Mouse (Mus musculus): Measurements from ENCODE around the gene Tbxas1. TPM values are rescaled to one million over a fixed set of nuclear protein-coding genes. Genes with fewer than 3 reads are reported as not detected.

The Tbxas1 gene
- polyA plus RNA-seq, 1 experiment from 2014 or later: 5.5 TPM

DNA sequence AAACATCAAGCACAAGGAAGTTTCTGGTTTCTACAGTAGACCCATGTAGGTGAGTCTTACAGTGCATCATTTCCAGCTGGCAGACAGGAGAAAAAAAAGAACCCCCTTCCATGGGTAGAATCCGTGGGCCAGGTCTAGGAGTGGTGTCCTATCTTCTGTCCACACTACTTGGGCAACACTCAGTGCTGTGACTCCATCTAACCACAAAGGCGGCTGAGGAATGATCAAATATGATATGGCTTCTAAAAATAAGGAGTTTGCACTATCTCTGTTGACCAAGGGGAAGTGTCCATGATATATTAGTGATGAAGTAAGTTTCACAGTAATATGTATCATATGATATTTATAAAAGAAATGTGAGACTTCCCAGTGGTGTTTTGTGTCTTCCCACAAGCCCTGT lies 16.8 kb downstream of the Tbxas1 start:
- no peak overlapping the region for H3K4me2 ChIP-seq (replicated peaks; ENCODE audit: low read depth, low read length)
- no peak overlapping the region for H3K4me3 ChIP-seq (ENCODE audit: low read depth, low read length)
- no peak overlapping the region for H3K9ac ChIP-seq (replicated peaks; ENCODE audit: low read depth)
- DNase-seq (ENCODE audit: low spot score) (no peak), ATAC-seq (no peak)
- TF ChIP-seq EP300 (IDR thresholded peaks at IDR 0.05) (no peak), CTCF (IDR thresholded peaks at IDR 0.05) (no peak)
- no peaks in the 10 kb centered on the region for H3K36me3 ChIP-seq (ENCODE audit: insufficient read depth, low read length)
- H3K27ac ChIP-seq (ENCODE audit: low read length): no peak overlapping the region
- no peaks in the 10 kb centered on the region for H3K27me3 ChIP-seq (replicated peaks; ENCODE audit: insufficient read depth, low read length)
- WGBS: 57% methylated on average over 2 of the region's 2 CpGs
- H3K4me1 ChIP-seq (ENCODE audit: insufficient read depth, low read depth, low read length): no peaks in the 10 kb centered on the region
- no peaks in the 10 kb centered on the region for H3K9me3 ChIP-seq (ENCODE audit: low read length)

DNA sequence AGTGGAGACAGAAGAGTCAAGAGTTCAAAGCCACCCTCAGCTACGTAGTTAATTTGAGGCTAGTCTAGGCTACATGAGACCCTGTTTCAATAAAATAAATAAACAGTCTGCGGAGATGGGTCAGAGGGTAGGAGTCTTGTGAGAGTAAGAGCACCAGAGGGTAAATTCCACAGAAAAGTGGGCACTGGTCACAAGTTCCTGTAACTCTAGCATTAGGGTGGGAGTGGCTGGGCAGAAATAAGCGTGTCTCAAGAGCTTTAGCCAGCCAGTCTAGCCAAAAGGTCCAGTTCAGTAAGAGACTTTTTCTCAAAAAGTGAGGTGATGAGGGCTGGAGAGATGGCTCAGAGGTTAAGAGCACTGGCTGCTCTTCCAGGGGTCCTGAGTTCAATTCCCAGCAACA lies 18.4 kb downstream of the Tbxas1 start:
- no peak overlapping the region for H3K4me3 ChIP-seq (ENCODE audit: low read depth, low read length)
- no peak overlapping the region for H3K27ac ChIP-seq (ENCODE audit: low read length)
- H3K27me3 ChIP-seq (replicated peaks; ENCODE audit: insufficient read depth, low read length): no peaks in the 10 kb centered on the region
- H3K9me3 ChIP-seq (ENCODE audit: low read length): no peaks in the 10 kb centered on the region
- ATAC-seq (no peak), DNase-seq (ENCODE audit: low spot score) (no peak)
- H3K4me1 ChIP-seq (ENCODE audit: insufficient read depth, low read depth, low read length): no peaks in the 10 kb centered on the region
- WGBS: 51% methylated on average over 3 of the region's 3 CpGs
- no peak overlapping the region for H3K9ac ChIP-seq (replicated peaks; ENCODE audit: low read depth)
- TF ChIP-seq CTCF (IDR thresholded peaks at IDR 0.05): no peak
- TF ChIP-seq EP300 (IDR thresholded peaks at IDR 0.05): no peak
- no peaks in the 10 kb centered on the region for H3K36me3 ChIP-seq (ENCODE audit: insufficient read depth, low read length)
- no peak overlapping the region for H3K4me2 ChIP-seq (replicated peaks; ENCODE audit: low read depth, low read length)

DNA sequence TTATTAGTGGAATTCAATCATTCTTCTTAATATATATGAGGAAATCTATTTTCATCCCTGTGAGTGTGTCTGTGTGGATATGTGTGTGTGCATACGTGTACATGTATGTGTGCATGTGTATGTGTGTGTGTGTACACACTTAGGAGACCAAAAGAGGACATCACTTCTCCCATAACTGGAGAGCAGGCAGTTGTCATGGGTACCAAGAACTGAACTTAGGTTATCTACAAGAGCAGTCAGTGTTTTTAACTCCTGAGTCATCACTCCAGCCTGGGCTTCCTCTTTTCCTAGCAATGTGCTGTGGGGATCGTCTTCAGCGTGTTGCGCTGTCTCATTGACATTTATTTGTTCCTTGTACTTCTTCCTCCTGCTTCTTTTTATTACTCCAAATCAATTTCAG lies 24.9 kb downstream of the Tbxas1 start:
- no peak overlapping the region for H3K4me2 ChIP-seq (replicated peaks; ENCODE audit: low read depth, low read length)
- TF ChIP-seq CTCF (IDR thresholded peaks at IDR 0.05) (no peak), EP300 (IDR thresholded peaks at IDR 0.05) (no peak)
- no peak overlapping the region for H3K4me3 ChIP-seq (ENCODE audit: low read depth, low read length)
- H3K27me3 ChIP-seq (replicated peaks; ENCODE audit: insufficient read depth, low read length): no peaks in the 10 kb centered on the region
- H3K9me3 ChIP-seq (ENCODE audit: low read length): no peaks in the 10 kb centered on the region
- DNase-seq (ENCODE audit: low spot score) (peak; percentile 44), ATAC-seq (peak; percentile 37; the same call in 1 of the 2 replicates)
- no peaks in the 10 kb centered on the region for H3K4me1 ChIP-seq (ENCODE audit: insufficient read depth, low read depth, low read length)
- no peaks in the 10 kb centered on the region for H3K36me3 ChIP-seq (ENCODE audit: insufficient read depth, low read length)
- WGBS: 83% methylated on average over 4 of the region's 4 CpGs
- no peak overlapping the region for H3K27ac ChIP-seq (ENCODE audit: low read length)
- no peak overlapping the region for H3K9ac ChIP-seq (replicated peaks; ENCODE audit: low read depth)

DNA sequence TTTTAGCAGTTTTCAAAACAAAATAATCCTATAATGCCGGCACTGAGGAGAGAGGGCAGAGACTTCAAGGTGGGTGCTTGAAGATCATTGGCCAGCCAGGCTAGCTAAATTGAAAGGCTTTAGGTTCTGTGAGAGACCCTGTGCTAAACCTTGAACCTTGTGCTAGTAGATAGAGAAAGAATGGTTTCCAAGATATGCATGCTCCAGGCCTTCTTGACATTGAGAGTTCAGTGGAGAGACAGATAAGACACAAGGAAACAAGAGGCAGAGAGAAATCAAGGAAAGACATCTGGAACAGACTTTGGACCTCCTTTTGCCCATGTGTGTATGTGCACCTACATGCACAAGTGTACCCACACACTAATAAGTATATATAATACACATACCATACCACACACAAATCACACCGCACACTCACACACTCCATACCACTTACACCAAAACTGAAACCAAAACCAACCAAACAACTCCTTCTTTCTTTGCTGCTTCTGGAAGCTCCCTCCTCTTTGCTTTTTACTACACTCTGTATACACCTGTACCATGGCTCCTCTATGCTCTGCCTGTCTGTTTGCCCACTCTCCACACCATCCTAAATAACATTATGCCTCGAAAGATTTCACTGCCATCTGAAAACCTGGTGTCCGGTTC lies 25.4 kb downstream of the Tbxas1 start:
- 66% methylated on average over 4 of the region's 4 CpGs for WGBS
- no peak overlapping the region; the same call in 1 of the 2 replicates for H3K4me2 ChIP-seq (replicated peaks; ENCODE audit: low read depth, low read length)
- H3K9me3 ChIP-seq (ENCODE audit: low read length): no peaks in the 10 kb centered on the region
- no peaks in the 10 kb centered on the region for H3K27me3 ChIP-seq (replicated peaks; ENCODE audit: insufficient read depth, low read length)
- no peak overlapping the region for H3K27ac ChIP-seq (ENCODE audit: low read length)
- H3K36me3 ChIP-seq (ENCODE audit: insufficient read depth, low read length): no peaks in the 10 kb centered on the region
- H3K4me3 ChIP-seq (ENCODE audit: low read depth, low read length): no peak overlapping the region
- TF ChIP-seq EP300 (IDR thresholded peaks at IDR 0.05): no peak
- TF ChIP-seq CTCF (IDR thresholded peaks at IDR 0.05): no peak
- DNase-seq (ENCODE audit: low spot score): no peak
- ATAC-seq: 0 out of 2 replicates have a peak, but pooled peaks have one; percentile 23
- no peak overlapping the region for H3K9ac ChIP-seq (replicated peaks; ENCODE audit: low read depth)
- no peaks in the 10 kb centered on the region for H3K4me1 ChIP-seq (ENCODE audit: insufficient read depth, low read depth, low read length)

DNA sequence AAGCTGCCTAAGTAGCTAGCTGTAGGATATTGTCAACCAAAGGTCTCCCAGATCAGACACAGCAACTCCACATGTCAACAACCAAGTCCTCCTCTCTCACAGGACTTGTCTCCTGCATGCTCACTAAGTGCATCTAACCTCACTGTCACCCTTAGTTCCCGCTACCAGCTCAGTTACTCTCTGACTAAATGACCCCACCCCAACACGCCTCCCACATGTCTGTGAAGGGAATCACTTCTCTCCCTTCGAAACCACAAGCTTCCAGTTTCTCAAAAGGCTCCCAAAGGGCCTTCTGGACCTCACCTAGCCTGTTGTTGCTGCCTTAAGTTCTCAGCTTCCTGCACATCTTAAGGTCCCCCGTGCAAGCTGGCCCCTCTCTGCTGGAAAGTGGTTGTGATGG lies 25.9 kb downstream of the Tbxas1 start:
- WGBS: 86% methylated on average over 4 of the region's 4 CpGs
- H3K9ac ChIP-seq (replicated peaks; ENCODE audit: low read depth): no peak overlapping the region
- no peak overlapping the region for H3K27ac ChIP-seq (ENCODE audit: low read length)
- H3K27me3 ChIP-seq (replicated peaks; ENCODE audit: insufficient read depth, low read length): no peaks in the 10 kb centered on the region
- no peaks in the 10 kb centered on the region for H3K9me3 ChIP-seq (ENCODE audit: low read length)
- ATAC-seq (no peak), DNase-seq (ENCODE audit: low spot score) (peak; percentile 43)
- no peak overlapping the region for H3K4me3 ChIP-seq (ENCODE audit: low read depth, low read length)
- H3K36me3 ChIP-seq (ENCODE audit: insufficient read depth, low read length): no peaks in the 10 kb centered on the region
- no peak for TF ChIP-seq EP300 (IDR thresholded peaks at IDR 0.05)
- TF ChIP-seq CTCF (IDR thresholded peaks at IDR 0.05): no peak
- H3K4me1 ChIP-seq (ENCODE audit: insufficient read depth, low read depth, low read length): no peaks in the 10 kb centered on the region
- H3K4me2 ChIP-seq (replicated peaks; ENCODE audit: low read depth, low read length): no peak overlapping the region; the same call in 1 of the 2 replicates

DNA sequence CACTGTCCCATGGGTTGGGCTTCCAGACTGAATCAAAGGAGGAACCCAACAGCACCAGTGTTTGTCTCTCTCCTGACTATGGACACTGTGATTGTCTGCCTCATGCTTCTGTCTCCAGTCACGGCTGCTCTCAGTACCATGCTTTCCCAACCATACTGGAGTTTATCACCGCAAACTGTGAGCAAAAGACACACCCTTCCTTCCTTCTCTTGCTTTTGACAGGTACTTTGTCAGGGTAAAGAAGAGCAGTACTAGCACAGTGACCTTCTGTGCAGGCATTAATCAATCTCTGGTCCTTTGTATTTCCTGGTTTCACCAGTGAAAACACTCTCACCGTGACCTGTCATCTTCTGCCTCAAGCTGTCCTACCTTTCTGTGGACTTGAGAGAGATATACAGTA lies 26.4 kb downstream of the Tbxas1 start:
- no peak for DNase-seq (ENCODE audit: low spot score)
- H3K4me3 ChIP-seq (ENCODE audit: low read depth, low read length): no peak overlapping the region
- ATAC-seq: no peak
- no peaks in the 10 kb centered on the region for H3K27me3 ChIP-seq (replicated peaks; ENCODE audit: insufficient read depth, low read length)
- TF ChIP-seq EP300 (IDR thresholded peaks at IDR 0.05) (no peak), CTCF (IDR thresholded peaks at IDR 0.05) (no peak)
- H3K4me2 ChIP-seq (replicated peaks; ENCODE audit: low read depth, low read length): no peak overlapping the region
- no peak overlapping the region for H3K9ac ChIP-seq (replicated peaks; ENCODE audit: low read depth)
- H3K9me3 ChIP-seq (ENCODE audit: low read length): no peaks in the 10 kb centered on the region
- H3K36me3 ChIP-seq (ENCODE audit: insufficient read depth, low read length): no peaks in the 10 kb centered on the region
- H3K4me1 ChIP-seq (ENCODE audit: insufficient read depth, low read depth, low read length): no peaks in the 10 kb centered on the region
- no peak overlapping the region for H3K27ac ChIP-seq (ENCODE audit: low read length)
- WGBS: 43% methylated on average over 3 of the region's 3 CpGs

Measured in lung, postnatal 0 days (tissue).